Mouse (Mus musculus): ENCODE measurements around the gene Btg2. TPM values are rescaled to one million over a fixed set of nuclear protein-coding genes. Genes with fewer than 3 reads are reported as not detected.
A peak's percentile ranks its signal among the peaks of the same experiment; 100 is the strongest.

Btg2 gene
- polyA plus RNA-seq, 1 experiment from 2014 or later: 30.4 TPM

GRCm38 (mm10) chr1:134105764-134106430 lies 27.0 kb upstream of the Btg2 start:
- no peaks in the 10 kb centered on the region for H3K4me1 ChIP-seq (replicated peaks)
- ATAC-seq (ENCODE audit: low FRiP score, low read depth): no peak
- no peaks in the 10 kb centered on the region for H3K27me3 ChIP-seq
- H3K9ac ChIP-seq: no peak overlapping the region
- WGBS: 63% methylated on average over 3 of the region's 3 CpGs
- H3K36me3 ChIP-seq: no peaks in the 10 kb centered on the region
- no peaks in the 10 kb centered on the region for H3K9me3 ChIP-seq
- H3K4me3 ChIP-seq: no peak overlapping the region
- H3K27ac ChIP-seq (replicated peaks): no peak overlapping the region
- no peak overlapping the region for H3K4me2 ChIP-seq

GRCm38 (mm10) chr1:134105043-134105763 lies 26.3 kb upstream of the Btg2 start:
- Histone ChIP-seq H3K27me3 (no peaks in the 10 kb centered on the region), H3K36me3 (no peaks in the 10 kb centered on the region), H3K9me3 (no peaks in the 10 kb centered on the region), H3K9ac (no peak overlapping the region), H3K27ac (replicated peaks) (no peak overlapping the region), H3K4me1 (replicated peaks) (no peaks in the 10 kb centered on the region), H3K4me2 (no peak overlapping the region), H3K4me3 (no peak overlapping the region)
- ATAC-seq (ENCODE audit: low FRiP score, low read depth): no peak
- 75% methylated on average over 11 of the region's 11 CpGs for WGBS

- Histone ChIP-seq H3K27me3 (no peaks in the 10 kb centered on the region), H3K9ac (no peak overlapping the region), H3K27ac (replicated peaks) (no peak overlapping the region), H3K9me3 (no peaks in the 10 kb centered on the region), H3K4me3 (no peak overlapping the region), H3K4me2 (no peak overlapping the region), H3K36me3 (no peaks in the 10 kb centered on the region), H3K4me1 (replicated peaks) (peaks cover 10% of the 10 kb centered on the region)
- 61% methylated on average over 5 of the region's 5 CpGs for WGBS
- no peak for ATAC-seq (ENCODE audit: low FRiP score, low read depth)
Measured at GRCm38 (mm10) chr1:134103861-134104260, 24.9 kb upstream of the Btg2 start.

GRCm38 (mm10) chr1:134101593-134101992 lies 22.7 kb upstream of the Btg2 start:
- no peaks in the 10 kb centered on the region for H3K9me3 ChIP-seq
- no peak overlapping the region for H3K27ac ChIP-seq (replicated peaks)
- H3K4me2 ChIP-seq: no peak overlapping the region
- no peak overlapping the region for H3K9ac ChIP-seq
- no peak for ATAC-seq (ENCODE audit: low FRiP score, low read depth)
- H3K36me3 ChIP-seq: no peaks in the 10 kb centered on the region
- H3K4me3 ChIP-seq: no peak overlapping the region
- H3K4me1 ChIP-seq (replicated peaks): peaks cover 28% of the 10 kb centered on the region
- H3K27me3 ChIP-seq: no peaks in the 10 kb centered on the region
- 82% methylated on average over 3 of the region's 3 CpGs for WGBS

GRCm38 (mm10) chr1:134100928-134101327 lies 22.0 kb upstream of the Btg2 start:
- H3K4me1 ChIP-seq (replicated peaks): peaks cover 33% of the 10 kb centered on the region
- no peak overlapping the region for H3K27ac ChIP-seq (replicated peaks)
- no peak for ATAC-seq (ENCODE audit: low FRiP score, low read depth)
- H3K27me3 ChIP-seq: no peaks in the 10 kb centered on the region
- no peaks in the 10 kb centered on the region for H3K9me3 ChIP-seq
- no peaks in the 10 kb centered on the region for H3K36me3 ChIP-seq
- no peak overlapping the region for H3K4me3 ChIP-seq
- no peak overlapping the region for H3K9ac ChIP-seq
- no peak overlapping the region for H3K4me2 ChIP-seq
- 82% methylated on average over 4 of the region's 4 CpGs for WGBS

- Histone ChIP-seq H3K4me1 (replicated peaks) (peaks cover 39% of the 10 kb centered on the region), H3K9ac (no peak overlapping the region), H3K27me3 (no peaks in the 10 kb centered on the region), H3K4me2 (no peak overlapping the region), H3K36me3 (no peaks in the 10 kb centered on the region), H3K4me3 (no peak overlapping the region), H3K27ac (replicated peaks) (no peak overlapping the region), H3K9me3 (no peaks in the 10 kb centered on the region)
- ATAC-seq (ENCODE audit: low FRiP score, low read depth): no peak
- WGBS: 88% methylated on average over 5 of the region's 5 CpGs
Measured at GRCm38 (mm10) chr1:134100401-134100800, 21.5 kb upstream of the Btg2 start.

- Histone ChIP-seq H3K9me3 (no peaks in the 10 kb centered on the region), H3K36me3 (no peaks in the 10 kb centered on the region), H3K4me2 (peak overlapping the region; percentile 72), H3K27me3 (no peaks in the 10 kb centered on the region), H3K27ac (replicated peaks) (peak overlapping the region; percentile 65), H3K4me3 (peak overlapping the region; percentile 36), H3K4me1 (replicated peaks) (peaks cover 41% of the 10 kb centered on the region), H3K9ac (peak overlapping the region; percentile 33; the same call in 1 of the 2 replicates)
- WGBS: 28% methylated on average over 12 of the region's 12 CpGs
- peak; percentile 9; the same call in 1 of the 2 replicates for ATAC-seq (ENCODE audit: low FRiP score, low read depth)
Measured at GRCm38 (mm10) chr1:134099516-134100235, 20.8 kb upstream of the Btg2 start.

- 13% methylated on average over 17 of the region's 17 CpGs for WGBS
- Histone ChIP-seq H3K27me3 (no peaks in the 10 kb centered on the region), H3K27ac (replicated peaks) (peak overlapping the region; percentile 65), H3K9me3 (no peaks in the 10 kb centered on the region), H3K4me1 (replicated peaks) (peaks cover 43% of the 10 kb centered on the region), H3K9ac (peak overlapping the region; percentile 33; the same call in 1 of the 2 replicates), H3K36me3 (no peaks in the 10 kb centered on the region), H3K4me3 (peak overlapping the region; percentile 36), H3K4me2 (peak overlapping the region; percentile 72)
- ATAC-seq (ENCODE audit: low FRiP score, low read depth): peak; percentile 65
Measured at GRCm38 (mm10) chr1:134098726-134099515, 20.0 kb upstream of the Btg2 start.

GRCm38 (mm10) chr1:134097956-134098725 lies 19.2 kb upstream of the Btg2 start:
- Histone ChIP-seq H3K9me3 (no peaks in the 10 kb centered on the region), H3K27me3 (no peaks in the 10 kb centered on the region), H3K4me3 (no peak overlapping the region), H3K36me3 (no peaks in the 10 kb centered on the region), H3K27ac (replicated peaks) (peak overlapping the region; percentile 56; the same call in 1 of the 2 replicates), H3K4me2 (peak overlapping the region; percentile 72; the same call in 1 of the 2 replicates), H3K4me1 (replicated peaks) (peaks cover 50% of the 10 kb centered on the region), H3K9ac (no peak overlapping the region)
- no peak for ATAC-seq (ENCODE audit: low FRiP score, low read depth)
- 61% methylated on average over 13 of the region's 13 CpGs for WGBS

GRCm38 (mm10) chr1:134097080-134097855 lies 18.3 kb upstream of the Btg2 start:
- ATAC-seq (ENCODE audit: low FRiP score, low read depth): no peak
- WGBS: 86% methylated on average over 7 of the region's 7 CpGs
- no peaks in the 10 kb centered on the region for H3K36me3 ChIP-seq
- H3K4me3 ChIP-seq: no peak overlapping the region
- no peak overlapping the region for H3K9ac ChIP-seq
- H3K4me1 ChIP-seq (replicated peaks): peaks cover 59% of the 10 kb centered on the region
- H3K9me3 ChIP-seq: no peaks in the 10 kb centered on the region
- peak overlapping the region; percentile 68 for H3K27ac ChIP-seq (replicated peaks)
- H3K4me2 ChIP-seq: no peak overlapping the region
- H3K27me3 ChIP-seq: no peaks in the 10 kb centered on the region

Measured in hindbrain, embryonic 15.5 days (tissue).